Mouse (Mus musculus): ENCODE data around the gene Gm38119. TPM values are rescaled to one million over a fixed set of nuclear protein-coding genes. Genes with fewer than 3 reads are reported as not detected.
"Not testable (repeated sequence)": the region's sequence is repeated elsewhere in the genome, so short reads cannot be mapped to it uniquely, and the experiment has no call there.

The Gm38119 gene
- not detected in 2 replicates for polyA plus RNA-seq (2015; fragmentation: Nextera tagmentation; extraction: Ambion mirVana)

DNA sequence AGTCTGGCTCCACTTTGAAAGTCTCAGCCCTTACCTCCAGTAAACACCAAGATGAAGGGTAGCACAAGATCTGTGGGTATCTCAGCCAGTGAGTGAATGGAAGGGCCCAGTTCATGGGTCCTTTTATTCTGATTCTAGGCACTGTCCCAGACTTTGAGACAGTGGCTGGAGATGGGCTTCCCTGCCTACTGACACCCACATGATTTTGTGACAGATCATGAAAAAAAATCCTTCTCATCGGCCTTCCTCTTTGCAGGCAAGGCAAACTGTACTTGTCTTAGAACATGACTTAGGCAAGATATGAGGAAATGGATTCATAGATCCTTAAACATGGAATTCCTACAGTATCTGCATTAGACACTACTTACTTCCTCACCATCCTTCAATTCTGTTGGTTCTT lies at the start of gene Gm38119:
TSS of gene Gm38119 (minus strand) at position 101 of the 400 bp plus-strand sequence.
- ATAC-seq (ENCODE audit: low FRiP score): no peak
- Histone ChIP-seq H3K9me3 (replicated peaks) (no peaks in the 10 kb centered on the region), H3K4me3 (replicated peaks) (no peak within 1 kb of the TSS), H3K4me2 (no peak within 1 kb of the TSS), H3K27me3 (replicated peaks) (no peaks in the 10 kb centered on the region), H3K9ac (replicated peaks) (no peak within 1 kb of the TSS), H3K27ac (replicated peaks) (no peak within 1 kb of the TSS), H3K36me3 (no peaks in the 10 kb centered on the region), H3K4me1 (no peaks in the 10 kb centered on the region)
- WGBS: 84% methylated on average over 1 of the region's 1 CpGs

DNA sequence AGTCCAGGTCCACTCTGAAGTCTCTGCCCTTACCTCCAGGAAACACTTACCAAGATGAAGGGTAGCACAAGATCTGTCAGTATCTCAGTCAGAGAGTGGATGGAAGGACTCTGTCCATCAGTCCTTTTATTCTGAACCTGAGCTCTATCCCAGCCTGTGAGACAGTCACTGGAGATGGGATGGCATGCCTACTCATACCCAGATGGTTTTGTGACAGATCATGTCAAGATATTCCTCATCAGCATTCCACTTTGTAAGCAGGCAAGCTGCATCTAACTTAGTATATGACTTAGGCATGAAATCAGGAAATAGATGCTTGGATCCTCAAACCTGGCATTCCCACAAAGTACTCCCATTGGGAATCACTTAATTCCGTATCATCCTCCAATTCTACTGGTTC lies 39.9 kb upstream of the Gm38119 start, which contains the start of gene Lce1i:
TSS of gene Lce1i (minus strand) at position 101 of the 400 bp plus-strand sequence.
- WGBS: 86% methylated on average over 1 of the region's 1 CpGs
- H3K4me2 ChIP-seq: no peak within 1 kb of the TSS
- ATAC-seq (ENCODE audit: low FRiP score): no peak
- no peaks in the 10 kb centered on the region for H3K36me3 ChIP-seq
- no peak within 1 kb of the TSS for H3K27ac ChIP-seq (replicated peaks)
- H3K9ac ChIP-seq (replicated peaks): no peak within 1 kb of the TSS
- H3K4me1 ChIP-seq: no peaks in the 10 kb centered on the region
- no peaks in the 10 kb centered on the region for H3K9me3 ChIP-seq (replicated peaks)
- no peak within 1 kb of the TSS for H3K4me3 ChIP-seq (replicated peaks)
- H3K27me3 ChIP-seq (replicated peaks): no peaks in the 10 kb centered on the region

DNA sequence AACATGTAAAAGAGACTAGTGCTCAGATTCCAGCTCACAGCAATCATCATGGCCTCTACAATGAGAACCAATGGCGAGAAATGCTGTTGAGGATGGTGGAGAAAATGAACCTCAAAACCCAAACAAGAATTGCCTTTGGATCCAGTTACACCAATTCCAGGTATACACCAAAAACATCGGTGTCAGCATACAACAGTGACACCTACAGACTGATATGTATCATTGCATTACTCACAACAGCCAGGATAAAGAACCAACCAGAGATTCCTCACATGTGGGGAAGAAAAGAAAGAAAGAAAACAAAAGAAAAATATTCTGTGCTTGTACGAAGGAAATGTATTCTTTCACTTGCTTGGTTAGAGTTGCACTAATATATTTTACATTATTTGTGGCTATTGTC lies 32.7 kb upstream of the Gm38119 start:
- H3K4me1 ChIP-seq: no peaks in the 10 kb centered on the region
- no peak for ATAC-seq (ENCODE audit: low FRiP score)
- no peaks in the 10 kb centered on the region for H3K36me3 ChIP-seq
- H3K27me3 ChIP-seq (replicated peaks): no peaks in the 10 kb centered on the region
- no peaks in the 10 kb centered on the region for H3K9me3 ChIP-seq (replicated peaks)
- no peak overlapping the region for H3K4me3 ChIP-seq (replicated peaks)
- no peak overlapping the region for H3K27ac ChIP-seq (replicated peaks)
- WGBS: 29% methylated on average over 3 of the region's 3 CpGs
- no peak overlapping the region for H3K4me2 ChIP-seq
- H3K9ac ChIP-seq (replicated peaks): no peak overlapping the region

DNA sequence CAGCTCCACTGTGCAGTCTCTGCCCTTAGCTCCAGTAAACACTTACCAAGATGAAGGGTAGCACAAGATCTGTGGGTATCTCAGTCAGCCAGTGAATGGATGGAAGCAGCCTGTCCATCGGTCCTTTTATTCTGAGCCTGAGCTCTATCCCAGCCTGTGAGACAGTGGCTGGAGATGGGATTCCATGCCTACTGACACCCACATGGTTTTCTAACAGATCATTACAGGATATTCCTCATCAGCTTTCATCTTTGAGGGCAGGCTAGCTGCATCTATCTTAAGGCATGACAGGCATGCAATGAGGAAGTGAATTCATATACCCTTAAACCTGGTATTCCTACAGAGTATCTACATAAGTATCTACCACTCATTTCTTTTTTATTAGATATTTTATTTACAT lies 26.1 kb upstream of the Gm38119 start, which contains the start of gene Lce1h:
TSS of gene Lce1h (minus strand) at position 101 of the 400 bp plus-strand sequence.
- no peak within 1 kb of the TSS for H3K4me3 ChIP-seq (replicated peaks)
- 87% methylated on average over 1 of the region's 1 CpGs for WGBS

DNA sequence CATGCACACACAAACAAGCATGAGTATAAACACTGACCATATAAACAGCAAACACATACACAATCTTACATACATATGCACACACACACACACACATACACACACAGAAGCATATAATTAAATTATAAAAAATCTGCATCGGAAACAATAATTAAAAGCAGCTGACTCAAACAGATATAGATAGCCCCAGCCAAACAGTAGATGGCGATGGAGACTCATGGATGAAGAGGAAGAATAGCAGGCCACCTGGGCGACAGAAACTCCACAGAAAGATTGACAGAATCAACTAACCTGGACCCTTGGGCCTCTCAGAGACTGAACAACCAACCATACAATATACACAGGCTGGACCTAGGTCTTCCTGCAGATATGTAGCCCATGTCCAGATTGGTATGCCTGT lies 14.3 kb upstream of the Gm38119 start:
- H3K27me3 ChIP-seq (replicated peaks): no peaks in the 10 kb centered on the region
- no peak overlapping the region for H3K4me3 ChIP-seq (replicated peaks)
- H3K4me1 ChIP-seq: no peaks in the 10 kb centered on the region
- no peaks in the 10 kb centered on the region for H3K36me3 ChIP-seq
- ATAC-seq (ENCODE audit: low FRiP score): no peak
- no peaks in the 10 kb centered on the region for H3K9me3 ChIP-seq (replicated peaks)
- H3K27ac ChIP-seq (replicated peaks): no peak overlapping the region
- no peak overlapping the region for H3K9ac ChIP-seq (replicated peaks)
- H3K4me2 ChIP-seq: no peak overlapping the region
- 55% methylated on average over 3 of the region's 3 CpGs for WGBS

More for the DNA sequence above, 26.1 kb upstream of the Gm38119 start, which contains the start of gene Lce1h:
- no peaks in the 10 kb centered on the region for H3K27me3 ChIP-seq (replicated peaks)
- H3K4me1 ChIP-seq: no peaks in the 10 kb centered on the region
- no peaks in the 10 kb centered on the region for H3K36me3 ChIP-seq
- ATAC-seq (ENCODE audit: low FRiP score): no peak
- no peak within 1 kb of the TSS for H3K27ac ChIP-seq (replicated peaks)
- no peaks in the 10 kb centered on the region for H3K9me3 ChIP-seq (replicated peaks)
- H3K9ac ChIP-seq (replicated peaks): no peak within 1 kb of the TSS
- H3K4me2 ChIP-seq: no peak within 1 kb of the TSS

DNA sequence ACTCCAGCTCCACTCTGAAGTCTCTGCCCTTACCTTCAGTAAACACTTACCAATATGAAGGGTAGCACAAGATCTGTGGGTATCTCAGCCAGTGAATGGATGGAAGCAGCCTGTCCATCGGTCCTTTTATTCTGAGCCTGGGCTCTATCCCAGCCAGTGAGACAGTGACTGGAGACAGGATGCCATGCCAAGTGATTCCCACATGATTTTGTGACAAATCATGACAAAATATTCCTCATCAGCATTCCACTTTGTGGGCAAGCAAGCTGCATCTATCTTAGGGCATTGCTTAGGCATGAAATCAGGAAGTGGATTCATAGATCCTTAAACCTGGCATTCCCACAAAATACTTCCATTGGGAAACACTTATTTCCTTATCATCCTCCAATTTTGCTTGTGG lies 13.3 kb upstream of the Gm38119 start, which contains the start of gene Lce1g:
TSS of gene Lce1g (minus strand) at position 101 of the 400 bp plus-strand sequence.
- Histone ChIP-seq H3K27ac (replicated peaks) (no peak within 1 kb of the TSS), H3K4me1 (no peaks in the 10 kb centered on the region), H3K9me3 (replicated peaks) (no peaks in the 10 kb centered on the region), H3K27me3 (replicated peaks) (no peaks in the 10 kb centered on the region), H3K9ac (replicated peaks) (no peak within 1 kb of the TSS), H3K36me3 (no peaks in the 10 kb centered on the region), H3K4me3 (replicated peaks) (no peak within 1 kb of the TSS), H3K4me2 (no peak within 1 kb of the TSS)
- ATAC-seq (ENCODE audit: low FRiP score): no peak
- 92% methylated on average over 1 of the region's 1 CpGs for WGBS

DNA sequence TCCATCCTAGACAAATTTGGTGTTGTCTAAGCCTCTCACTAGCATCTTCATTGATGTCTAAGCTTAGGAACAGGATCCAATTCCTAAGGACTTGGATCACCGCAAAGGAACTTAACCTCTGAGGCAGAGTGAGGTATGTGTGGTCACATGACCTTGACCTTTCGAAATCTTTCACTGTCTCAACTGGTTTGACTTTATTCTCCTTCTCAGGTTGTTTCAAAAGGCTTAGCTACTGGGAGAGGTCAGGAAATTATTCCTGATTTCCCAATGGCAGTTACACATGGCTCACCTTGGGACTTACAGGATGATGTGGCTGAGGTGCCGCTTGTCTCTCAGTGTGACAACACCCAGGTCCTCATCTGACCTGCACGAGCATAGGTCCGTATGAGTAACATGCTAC lies 16.3 kb downstream of the Gm38119 start:
- Histone ChIP-seq H3K27ac (replicated peaks) (no peak overlapping the region), H3K4me1 (no peaks in the 10 kb centered on the region), H3K4me2 (no peak overlapping the region), H3K36me3 (no peaks in the 10 kb centered on the region), H3K9ac (replicated peaks) (no peak overlapping the region), H3K9me3 (replicated peaks) (no peaks in the 10 kb centered on the region), H3K27me3 (replicated peaks) (no peaks in the 10 kb centered on the region), H3K4me3 (replicated peaks) (no peak overlapping the region)
- ATAC-seq (ENCODE audit: low FRiP score): no peak
- WGBS: 89% methylated on average over 5 of the region's 5 CpGs

DNA sequence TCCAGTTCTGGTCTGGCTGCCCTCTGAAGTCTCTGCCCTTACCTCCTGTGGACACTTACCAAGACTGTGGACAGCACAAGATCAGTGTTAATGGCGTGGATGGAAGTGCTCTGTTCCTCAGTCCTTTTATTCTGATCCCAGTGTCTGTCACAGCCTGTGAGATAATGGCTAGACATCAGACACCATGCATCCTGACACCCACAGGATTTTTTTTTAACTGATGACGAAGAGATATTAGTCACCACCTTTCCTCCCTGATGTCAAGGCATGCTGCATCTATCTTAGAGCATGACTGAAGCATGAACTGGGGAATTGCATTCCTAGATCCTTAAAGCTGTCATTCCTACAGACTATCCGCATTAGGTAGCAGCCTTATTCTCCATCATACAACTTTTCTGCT lies 18.6 kb downstream of the Gm38119 start, which contains the start of gene Lce1f:
TSS of gene Lce1f (minus strand) at position 101 of the 400 bp plus-strand sequence.
- no peaks in the 10 kb centered on the region for H3K4me1 ChIP-seq
- no peaks in the 10 kb centered on the region for H3K36me3 ChIP-seq
- H3K4me3 ChIP-seq (replicated peaks): no peak within 1 kb of the TSS
- no peak within 1 kb of the TSS for H3K4me2 ChIP-seq
- H3K27me3 ChIP-seq (replicated peaks): no peaks in the 10 kb centered on the region
- H3K9ac ChIP-seq (replicated peaks): no peak within 1 kb of the TSS
- WGBS: 85% methylated on average over 3 of the region's 3 CpGs
- no peak for ATAC-seq (ENCODE audit: low FRiP score)
- no peaks in the 10 kb centered on the region for H3K9me3 ChIP-seq (replicated peaks)
- no peak within 1 kb of the TSS for H3K27ac ChIP-seq (replicated peaks)

DNA sequence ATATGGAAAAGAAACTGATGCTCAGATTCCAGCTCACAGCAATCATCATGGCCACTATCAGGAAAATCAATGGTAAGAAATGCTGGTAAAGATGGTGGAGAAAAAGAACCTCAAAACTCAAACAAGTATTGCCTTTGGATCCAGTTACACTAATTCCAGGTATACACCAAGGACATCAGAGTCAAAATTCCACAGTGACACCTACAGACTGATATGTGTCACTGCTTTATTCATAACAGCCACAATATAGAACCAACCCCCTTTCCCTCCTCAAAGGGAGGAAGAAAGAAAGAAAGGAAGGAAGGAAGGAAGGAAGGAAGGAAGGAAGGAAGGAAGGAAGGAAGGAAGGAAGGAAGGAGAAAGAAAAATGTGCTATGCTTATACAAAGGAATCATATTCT lies 23.8 kb downstream of the Gm38119 start:
- no peak for ATAC-seq (ENCODE audit: low FRiP score)
- Histone ChIP-seq H3K4me1 (no peaks in the 10 kb centered on the region), H3K9me3 (replicated peaks) (no peaks in the 10 kb centered on the region), H3K4me3 (replicated peaks) (no peak overlapping the region), H3K27me3 (replicated peaks) (no peaks in the 10 kb centered on the region), H3K36me3 (no peaks in the 10 kb centered on the region), H3K4me2 (no peak overlapping the region), H3K9ac (replicated peaks) (no peak overlapping the region), H3K27ac (replicated peaks) (no peak overlapping the region)

DNA sequence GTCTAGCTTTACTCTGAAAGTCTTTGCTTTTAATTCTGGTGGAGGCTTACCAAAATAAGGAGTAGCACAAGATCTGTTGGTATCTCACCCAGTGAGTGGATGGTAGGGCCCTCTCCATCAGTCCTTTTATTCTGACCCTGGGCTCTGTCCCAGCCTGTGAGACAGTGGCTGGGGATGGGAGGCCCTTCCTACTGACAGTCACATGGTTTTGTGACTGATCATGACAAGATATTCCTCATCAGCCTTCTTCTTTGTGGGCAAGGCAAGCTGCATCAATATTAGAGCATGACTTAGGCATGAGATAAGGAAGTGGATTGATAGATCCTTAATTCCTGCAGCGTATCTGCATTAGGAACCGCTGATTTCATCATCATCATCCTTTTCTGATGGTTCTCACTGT lies 29.9 kb downstream of the Gm38119 start, which contains the start of gene Lce1e:
TSS of gene Lce1e (minus strand) at position 101 of the 400 bp plus-strand sequence.
- Histone ChIP-seq H3K4me3 (replicated peaks) (no peak within 1 kb of the TSS), H3K36me3 (no peaks in the 10 kb centered on the region), H3K4me1 (no peaks in the 10 kb centered on the region), H3K9ac (replicated peaks) (no peak within 1 kb of the TSS), H3K27me3 (replicated peaks) (no peaks in the 10 kb centered on the region), H3K27ac (replicated peaks) (no peak within 1 kb of the TSS), H3K9me3 (replicated peaks) (no peaks in the 10 kb centered on the region), H3K4me2 (no peak within 1 kb of the TSS)
- 95% methylated on average over 2 of the region's 2 CpGs for WGBS
- no peak for ATAC-seq (ENCODE audit: low FRiP score)

DNA sequence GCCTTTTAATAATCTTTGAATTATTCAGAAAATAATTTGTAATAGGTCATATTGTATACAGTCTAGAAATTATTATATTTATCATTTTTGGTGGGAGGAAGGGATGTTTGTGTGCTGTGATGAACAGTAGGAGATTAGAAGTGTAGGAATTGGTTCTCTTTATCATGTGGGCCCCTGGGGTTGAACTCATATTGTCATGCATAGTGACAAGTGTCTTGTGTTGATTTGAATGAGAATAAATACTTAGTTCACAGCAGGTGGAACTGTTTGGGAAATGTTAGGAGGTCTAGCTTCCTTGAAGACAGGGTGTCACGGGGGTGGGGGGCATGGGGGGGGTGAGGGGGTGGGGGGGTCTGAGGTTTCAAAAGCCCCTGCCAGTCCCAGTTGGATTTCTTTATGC lies 44.3 kb downstream of the Gm38119 start:
- Histone ChIP-seq H3K4me2 (no peak overlapping the region), H3K36me3 (no peaks in the 10 kb centered on the region), H3K27ac (replicated peaks) (no peak overlapping the region), H3K9me3 (replicated peaks) (no peaks in the 10 kb centered on the region), H3K9ac (replicated peaks) (no peak overlapping the region), H3K4me3 (replicated peaks) (no peak overlapping the region), H3K27me3 (replicated peaks) (no peaks in the 10 kb centered on the region), H3K4me1 (no peaks in the 10 kb centered on the region)
- 7% methylated on average over 1 of the region's 1 CpGs for WGBS
- no peak for ATAC-seq (ENCODE audit: low FRiP score)

DNA sequence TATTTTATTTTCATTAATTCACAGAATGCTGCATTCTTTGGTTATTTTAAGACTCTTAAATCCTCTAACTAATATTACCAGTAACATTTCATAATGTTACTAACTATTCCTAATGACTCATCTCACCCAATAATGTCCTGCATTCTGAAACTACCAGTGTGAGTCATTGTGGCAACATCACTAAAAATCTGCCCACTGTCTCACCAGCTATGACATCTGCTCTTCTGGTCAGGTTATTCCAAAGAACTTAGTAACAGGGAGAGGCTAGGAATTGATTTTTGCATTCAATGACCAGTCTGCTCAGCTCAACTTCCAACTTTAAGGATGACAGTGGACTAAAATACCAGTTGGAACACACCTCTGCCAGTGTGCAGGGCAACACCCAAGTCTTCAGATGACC lies 47.2 kb downstream of the Gm38119 start:
- Histone ChIP-seq H3K4me2 (no peak overlapping the region), H3K4me1 (no peaks in the 10 kb centered on the region), H3K27ac (replicated peaks) (no peak overlapping the region), H3K9me3 (replicated peaks) (no peaks in the 10 kb centered on the region), H3K4me3 (replicated peaks) (no peak overlapping the region), H3K9ac (replicated peaks) (no peak overlapping the region), H3K36me3 (no peaks in the 10 kb centered on the region), H3K27me3 (replicated peaks) (no peaks in the 10 kb centered on the region)
- ATAC-seq (ENCODE audit: low FRiP score): no peak

DNA sequence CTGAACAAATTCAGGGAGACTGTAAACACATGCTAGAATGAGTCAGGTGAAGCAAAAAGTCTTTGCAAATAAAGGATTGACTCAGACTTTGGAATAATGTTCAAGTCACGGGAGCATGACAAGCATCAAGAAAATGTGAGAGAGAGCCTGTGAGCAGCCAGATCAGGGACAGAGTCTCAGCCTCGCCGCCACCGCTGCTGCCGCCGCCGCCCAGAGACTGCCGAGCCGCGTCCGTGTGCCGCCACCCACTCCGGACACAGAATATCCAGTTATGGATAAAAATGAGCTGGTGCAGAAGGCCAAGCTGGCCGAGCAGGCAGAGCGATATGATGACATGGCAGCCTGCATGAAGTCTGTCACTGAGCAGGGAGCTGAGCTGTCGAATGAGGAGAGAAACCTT lies 49.7 kb downstream of the Gm38119 start:
- not testable (repeated sequence) for H3K4me3 ChIP-seq (replicated peaks); H3K4me2 ChIP-seq; H3K27me3 ChIP-seq (replicated peaks); H3K4me1 ChIP-seq; ATAC-seq (ENCODE audit: low FRiP score); H3K27ac ChIP-seq (replicated peaks); H3K9ac ChIP-seq (replicated peaks); H3K36me3 ChIP-seq; H3K9me3 ChIP-seq (replicated peaks)
- WGBS: 83% methylated on average over 16 of the region's 16 CpGs
